Mouse (Mus musculus): ENCODE results near the gene Fbxo47. TPM values are rescaled to one million over a fixed set of nuclear protein-coding genes. Genes with fewer than 3 reads are reported as not detected.
A peak's percentile ranks its signal among the peaks of the same experiment; 100 is the strongest.

The Fbxo47 gene
- polyA plus RNA-seq, 3 experiments from 2014 or later, result 0.54 to 1.0 TPM; not detected in 1

- no peak for ATAC-seq
Observed at GRCm38 (mm10) chr11:97811569-97812362, 72.2 kb downstream of the Fbxo47 start.

- no peak for ATAC-seq
Observed at GRCm38 (mm10) chr11:97810970-97811369, 73.0 kb downstream of the Fbxo47 start.

GRCm38 (mm10) chr11:97810356-97810755 lies 73.6 kb downstream of the Fbxo47 start:
- ATAC-seq, result peak; percentile 68

GRCm38 (mm10) chr11:97809235-97810121 lies 74.5 kb downstream of the Fbxo47 start:
- no peak for ATAC-seq

GRCm38 (mm10) chr11:97808621-97809234 lies 75.2 kb downstream of the Fbxo47 start:
- ATAC-seq, result no peak

GRCm38 (mm10) chr11:97808093-97808492 lies 75.9 kb downstream of the Fbxo47 start:
- peak; percentile 32 for ATAC-seq

GRCm38 (mm10) chr11:97807626-97808025 lies 76.3 kb downstream of the Fbxo47 start:
- no peak for ATAC-seq

- no peak for ATAC-seq
Observed at GRCm38 (mm10) chr11:97806613-97806964, 77.4 kb downstream of the Fbxo47 start.

- no peak for ATAC-seq
Observed at GRCm38 (mm10) chr11:97805662-97806612, 78.0 kb downstream of the Fbxo47 start.

- ATAC-seq, result no peak
Observed at GRCm38 (mm10) chr11:97804841-97805661, 78.9 kb downstream of the Fbxo47 start.

GRCm38 (mm10) chr11:97803847-97804246 lies 80.1 kb downstream of the Fbxo47 start:
- ATAC-seq, result no peak

Other genes with a start within 250 kb of the Fbxo47 start
- 10 to 100 TPM; 13.4 to 17.0 (median 14.6) TPM for gene Mllt6, start 220.7 kb downstream of the Fbxo47 start, polyA plus RNA-seq (2017; shearing (Covaris generic))
- 100 to 1,000 TPM in 1 of 3 experiments, 10 to 100 TPM in 2; 69.0 to 129 (median 86.9) TPM for gene Cisd3, start 198.3 kb downstream of the Fbxo47 start, polyA plus RNA-seq (2017; shearing (Covaris generic))
- 1 to 10 TPM; 4.6 to 6.9 (median 5.4) TPM for gene Pcgf2, start 183.7 kb downstream of the Fbxo47 start, polyA plus RNA-seq (2017; shearing (Covaris generic))
- gene Psmb3, start 180.8 kb downstream of the Fbxo47 start, polyA plus RNA-seq (2017; shearing (Covaris generic)), result 100 to 1,000 TPM; 461 to 576 (median 475) TPM
- 1 to 10 TPM; 2.4 to 2.9 (median 2.6) TPM for gene Pip4k2b, start 139.4 kb downstream of the Fbxo47 start, polyA plus RNA-seq (2017; shearing (Covaris generic))
- 10 to 100 TPM; 23.0 to 28.1 (median 23.0) TPM for gene Cwc25, start 117.6 kb downstream of the Fbxo47 start, polyA plus RNA-seq (2017; shearing (Covaris generic))
- under 1 TPM in 1 of 3 experiments, not detected in 2; 0.56 TPM for gene 1700001P01Rik, start 108.2 kb downstream of the Fbxo47 start, polyA plus RNA-seq (2017; shearing (Covaris generic))
- gene Rpl23, start 101.7 kb downstream of the Fbxo47 start, polyA plus RNA-seq (2017; shearing (Covaris generic)), result 1,000 to 10,000 TPM in 2 of 3 experiments, 100 to 1,000 TPM in 1; 686 to 1,148 (median 1,072) TPM
- 10 to 100 TPM; 38.6 to 64.7 (median 40.7) TPM for gene Lasp1, start 85.2 kb downstream of the Fbxo47 start, polyA plus RNA-seq (2017; shearing (Covaris generic))
- 1 to 10 TPM; 2.1 to 3.0 (median 2.3) TPM for gene B230217C12Rik, start 43.4 kb downstream of the Fbxo47 start, polyA plus RNA-seq (2017; shearing (Covaris generic))
- 1 to 10 TPM; 1.1 to 8.5 (median 2.2) TPM for gene Plxdc1, start 102.3 kb upstream of the Fbxo47 start, polyA plus RNA-seq (2017; shearing (Covaris generic))
- 10 to 100 TPM; 43.8 to 60.5 (median 53.2) TPM for gene Arl5c, start 112.0 kb upstream of the Fbxo47 start, polyA plus RNA-seq (2017; shearing (Covaris generic))
- gene Cacnb1, start 138.9 kb upstream of the Fbxo47 start, polyA plus RNA-seq (2017; shearing (Covaris generic)), result 1 to 10 TPM; 1.5 to 2.7 (median 2.4) TPM
- 1,000 to 10,000 TPM; 2,465 to 4,071 (median 3,234) TPM for gene Rpl19, start 142.6 kb upstream of the Fbxo47 start, polyA plus RNA-seq (2017; shearing (Covaris generic))
- under 1 TPM in 1 of 3 experiments, not detected in 2; 0.23 TPM for gene Stac2, start 169.3 kb upstream of the Fbxo47 start, polyA plus RNA-seq (2017; shearing (Covaris generic))

Data from inflammation-experienced regulatory T-cells, adult 6 months (primary cell).